Mouse (Mus musculus): ENCODE data around the gene Slpi.
A peak's percentile ranks its signal among the peaks of the same experiment; 100 is the strongest.

The Slpi gene

GRCm38 (mm10) chr2:164389020-164389419 lies at the start of gene Slpi:
Gene Slpi (minus strand): TSS chr2:164389095.
- DNase-seq, result no peak

GRCm38 (mm10) chr2:164438257-164438656 lies 49.4 kb upstream of the Slpi start:
- DNase-seq, result no peak

GRCm38 (mm10) chr2:164437710-164438109 lies 48.8 kb upstream of the Slpi start:
- no peak for DNase-seq

- peak; percentile 75 to 81 for DNase-seq
Measured at GRCm38 (mm10) chr2:164436961-164437360, 48.1 kb upstream of the Slpi start.

GRCm38 (mm10) chr2:164436215-164436913 lies 47.5 kb upstream of the Slpi start:
- DNase-seq, result no peak

GRCm38 (mm10) chr2:164435216-164436090 lies 46.6 kb upstream of the Slpi start:
- peak; percentile 53 to 79 for DNase-seq

- no peak for DNase-seq
Measured at GRCm38 (mm10) chr2:164434681-164435080, 45.8 kb upstream of the Slpi start.

GRCm38 (mm10) chr2:164433278-164433895 lies 44.5 kb upstream of the Slpi start:
- DNase-seq, result no peak

- DNase-seq, result peak; percentile 49 to 71
Measured at GRCm38 (mm10) chr2:164432541-164433191, 43.8 kb upstream of the Slpi start.

- peak; percentile 63 to 74 for DNase-seq
Measured at GRCm38 (mm10) chr2:164431676-164432465, 43.0 kb upstream of the Slpi start.

GRCm38 (mm10) chr2:164430697-164431096 lies 41.8 kb upstream of the Slpi start:
- DNase-seq, result peak in 1 of 2 experiments; percentile 71

- DNase-seq, result no peak
Measured at GRCm38 (mm10) chr2:164429881-164430615, 41.2 kb upstream of the Slpi start.

- DNase-seq, result no peak
Measured at GRCm38 (mm10) chr2:164428451-164428850, 39.6 kb upstream of the Slpi start.

- no peak for DNase-seq
Measured at GRCm38 (mm10) chr2:164426952-164427351, 38.1 kb upstream of the Slpi start.

- no peak for DNase-seq
Measured at GRCm38 (mm10) chr2:164426121-164426520, 37.2 kb upstream of the Slpi start.

- DNase-seq, result no peak
Measured at GRCm38 (mm10) chr2:164425401-164425800, 36.5 kb upstream of the Slpi start.

GRCm38 (mm10) chr2:164424406-164424805 lies 35.5 kb upstream of the Slpi start:
- no peak for DNase-seq

- no peak for DNase-seq
Measured at GRCm38 (mm10) chr2:164423464-164423863, 34.6 kb upstream of the Slpi start.

GRCm38 (mm10) chr2:164422675-164423393 lies 33.9 kb upstream of the Slpi start:
- DNase-seq, result no peak

GRCm38 (mm10) chr2:164421979-164422378 lies 33.1 kb upstream of the Slpi start:
- DNase-seq, result no peak

GRCm38 (mm10) chr2:164421306-164421705 lies 32.4 kb upstream of the Slpi start:
- no peak for DNase-seq
